ENCODE assay signal across 29 mouse cellular contexts in genomic region chr9:14942143-14942720, GRCm38 (mm10). TPM values are rescaled to one million over a fixed set of nuclear protein-coding genes. Genes with fewer than 3 reads are reported as not detected.
DNase-seq lines count a peak whose midpoint lies in the region; ATAC-seq lines count a peak whose summit lies in the region.
"Had no signal": no experiment of that assay in that cellular context is flagged by ENCODE, and none has a peak within 500 bp of the region (broad histone marks: within the 10 kb centered on the region; RNA-seq: fewer than 3 reads in every experiment).

No protein-coding gene starts in this region.

- 21% methylated on average over 3 of the region's 3 CpGs for WGBS in forebrain, embryonic 13.5 days
- WGBS in forebrain, embryonic 16.5 days, result 26% methylated on average over 3 of the region's 3 CpGs
- 35% methylated on average over 3 of the region's 3 CpGs for WGBS in midbrain, embryonic 13.5 days
- 50% methylated on average over 3 of the region's 3 CpGs for WGBS in midbrain, embryonic 11.5 days
- 25% methylated on average over 3 of the region's 3 CpGs for WGBS in midbrain, embryonic 15.5 days

- no peak for DNase-seq in midbrain, embryonic 11.5 days (ENCODE audit: low spot score, missing footprints)
- no peak for DNase-seq in adipocyte (ENCODE audit: low spot score)
- DNase-seq: adrenal gland, adult 2 months; adrenal gland, postnatal 14 days; B cell, adult 2 months; cerebellum, adult 18-20 months; cerebellum, adult 9-10 months; cerebellum, postnatal 14 days; gastrocnemius, postnatal 10 days; gastrocnemius, postnatal 36 days; heart, postnatal 10 days; heart, postnatal 36 days had no signal

- H3K4me3 ChIP-seq in forebrain, embryonic 13.5 days, result no peak overlapping the region
- no peak overlapping the region for H3K4me3 ChIP-seq in forebrain, embryonic 16.5 days (replicated peaks; ENCODE audit: low read length)
- H3K4me3 ChIP-seq in midbrain, embryonic 13.5 days (replicated peaks), result no peak overlapping the region
- H3K4me3 ChIP-seq in midbrain, embryonic 11.5 days (ENCODE audit: low read depth, low read length), result no peak overlapping the region
- H3K4me3 ChIP-seq in midbrain, embryonic 15.5 days, result no peak overlapping the region
- H3K4me3 ChIP-seq: embryonic facial prominence, embryonic 12.5 days; erythroblast, embryonic 14.5 days; forebrain, embryonic 12.5 days; heart, embryonic 15.5 days; hindbrain, embryonic 10.5 days; hindbrain, embryonic 13.5 days; intestine, embryonic 15.5 days had no signal

- no peaks in the 10 kb centered on the region for H3K9me3 ChIP-seq in forebrain, embryonic 13.5 days (replicated peaks)
- H3K9me3 ChIP-seq in forebrain, embryonic 16.5 days (ENCODE audit: control insufficient read depth, low read length), result no peaks in the 10 kb centered on the region
- no peaks in the 10 kb centered on the region for H3K9me3 ChIP-seq in midbrain, embryonic 13.5 days
- no peaks in the 10 kb centered on the region for H3K9me3 ChIP-seq in midbrain, embryonic 11.5 days (ENCODE audit: control insufficient read depth, low read length)
- H3K9me3 ChIP-seq in midbrain, embryonic 15.5 days, result no peaks in the 10 kb centered on the region
- H3K9me3 ChIP-seq: embryonic facial prominence, embryonic 12.5 days; forebrain, embryonic 12.5 days; G1E; heart, embryonic 15.5 days; hindbrain, embryonic 10.5 days; hindbrain, embryonic 13.5 days; intestine, embryonic 15.5 days had no signal

- H3K9ac ChIP-seq in forebrain, embryonic 13.5 days, result no peak overlapping the region
- no peak overlapping the region for H3K9ac ChIP-seq in forebrain, embryonic 16.5 days (replicated peaks; ENCODE audit: low read depth, low read length)
- no peak overlapping the region for H3K9ac ChIP-seq in midbrain, embryonic 13.5 days (replicated peaks)
- no peak overlapping the region for H3K9ac ChIP-seq in midbrain, embryonic 11.5 days (ENCODE audit: low read length)
- H3K9ac ChIP-seq in midbrain, embryonic 15.5 days, result no peak overlapping the region
- H3K9ac ChIP-seq: embryonic facial prominence, embryonic 12.5 days; forebrain, embryonic 12.5 days; heart, embryonic 15.5 days; hindbrain, embryonic 13.5 days; intestine, embryonic 15.5 days had no signal

- H3K27ac ChIP-seq in forebrain, embryonic 13.5 days, result no peak overlapping the region
- H3K27ac ChIP-seq in forebrain, embryonic 16.5 days (ENCODE audit: low read length), result no peak overlapping the region
- H3K27ac ChIP-seq in midbrain, embryonic 13.5 days, result no peak overlapping the region
- no peak overlapping the region for H3K27ac ChIP-seq in midbrain, embryonic 11.5 days (ENCODE audit: low read depth, low read length)
- no peak overlapping the region for H3K27ac ChIP-seq in midbrain, embryonic 15.5 days
- H3K27ac ChIP-seq: embryonic facial prominence, embryonic 12.5 days; forebrain, embryonic 12.5 days; heart, embryonic 15.5 days; hindbrain, embryonic 10.5 days; hindbrain, embryonic 13.5 days; intestine, embryonic 15.5 days had no signal

- no peaks in the 10 kb centered on the region for H3K27me3 ChIP-seq in forebrain, embryonic 13.5 days
- no peaks in the 10 kb centered on the region for H3K27me3 ChIP-seq in forebrain, embryonic 16.5 days (replicated peaks; ENCODE audit: control insufficient read depth, insufficient read depth, low read length)
- H3K27me3 ChIP-seq in midbrain, embryonic 13.5 days, result no peaks in the 10 kb centered on the region
- no peaks in the 10 kb centered on the region for H3K27me3 ChIP-seq in midbrain, embryonic 11.5 days (ENCODE audit: control insufficient read depth, insufficient read depth, low read length)
- H3K27me3 ChIP-seq in midbrain, embryonic 15.5 days (replicated peaks), result no peaks in the 10 kb centered on the region
- H3K27me3 ChIP-seq: CH12.LX; embryonic facial prominence, embryonic 12.5 days; forebrain, embryonic 12.5 days; heart, embryonic 15.5 days; hindbrain, embryonic 13.5 days; intestine, embryonic 15.5 days had no signal

- no peak overlapping the region for H3K4me2 ChIP-seq in forebrain, embryonic 13.5 days
- no peak overlapping the region for H3K4me2 ChIP-seq in forebrain, embryonic 16.5 days (ENCODE audit: low read length)
- no peak overlapping the region for H3K4me2 ChIP-seq in midbrain, embryonic 13.5 days (replicated peaks)
- no peak overlapping the region for H3K4me2 ChIP-seq in midbrain, embryonic 11.5 days
- H3K4me2 ChIP-seq in midbrain, embryonic 15.5 days, result no peak overlapping the region
- H3K4me2 ChIP-seq: embryonic facial prominence, embryonic 12.5 days; forebrain, embryonic 12.5 days; heart, embryonic 11.5 days; heart, embryonic 15.5 days; hindbrain, embryonic 13.5 days; intestine, embryonic 15.5 days had no signal

- no peaks in the 10 kb centered on the region for H3K4me1 ChIP-seq in forebrain, embryonic 13.5 days
- no peaks in the 10 kb centered on the region for H3K4me1 ChIP-seq in forebrain, embryonic 16.5 days (replicated peaks; ENCODE audit: control insufficient read depth, insufficient read depth, low read length)
- H3K4me1 ChIP-seq in midbrain, embryonic 13.5 days (replicated peaks), result no peaks in the 10 kb centered on the region
- H3K4me1 ChIP-seq in midbrain, embryonic 11.5 days (ENCODE audit: control insufficient read depth, insufficient read depth, low read length), result no peaks in the 10 kb centered on the region
- H3K4me1 ChIP-seq in midbrain, embryonic 15.5 days, result no peaks in the 10 kb centered on the region
- H3K4me1 ChIP-seq: embryonic facial prominence, embryonic 12.5 days; heart, embryonic 15.5 days; hindbrain, embryonic 10.5 days; hindbrain, embryonic 13.5 days; intestine, embryonic 15.5 days had no signal

- H3K36me3 ChIP-seq in forebrain, embryonic 13.5 days (ENCODE audit: poor library complexity, severe bottlenecking), result no peaks in the 10 kb centered on the region
- H3K36me3 ChIP-seq in forebrain, embryonic 16.5 days (ENCODE audit: control insufficient read depth, insufficient read depth), result no peaks in the 10 kb centered on the region
- no peaks in the 10 kb centered on the region for H3K36me3 ChIP-seq in midbrain, embryonic 13.5 days
- no peaks in the 10 kb centered on the region for H3K36me3 ChIP-seq in midbrain, embryonic 11.5 days (ENCODE audit: control insufficient read depth, insufficient read depth, low read length)
- H3K36me3 ChIP-seq in midbrain, embryonic 15.5 days (replicated peaks), result no peaks in the 10 kb centered on the region
- H3K36me3 ChIP-seq: embryonic facial prominence, embryonic 12.5 days; forebrain, embryonic 12.5 days; G1E; heart, embryonic 15.5 days; hindbrain, embryonic 10.5 days; hindbrain, embryonic 13.5 days; intestine, embryonic 15.5 days had no signal

- ATAC-seq in forebrain, embryonic 13.5 days, result peak; percentile 16; the same call in 1 of the 2 replicates
- ATAC-seq in forebrain, embryonic 16.5 days, result no peak
- peak; percentile 79 for ATAC-seq in midbrain, embryonic 13.5 days
- ATAC-seq in midbrain, embryonic 11.5 days (ENCODE audit: low FRiP score), result no peak
- ATAC-seq in midbrain, embryonic 15.5 days (replicated peaks), result peak; percentile 83
- ATAC-seq in cerebellum, adult (ENCODE audit: insufficient number of reproducible peaks, low FRiP score, low TSS enrichment), result no peak
- ATAC-seq: hindbrain, embryonic 16.5 days; intestine, embryonic 15.5 days; Patski had no signal

RNA-seq across cellular contexts. Expression of gene Izumo1r, which starts 38.5 kb away (rescaled TPM):
- polyA plus RNA-seq in forebrain, embryonic 13.5 days (2015; fragmentation: Nextera tagmentation; extraction: Ambion mirVana), result not detected in 2 replicates
- not detected in 2 replicates for polyA plus RNA-seq in forebrain, embryonic 16.5 days (2015; fragmentation: Nextera tagmentation; extraction: Ambion mirVana)
- not detected in 2 replicates for polyA plus RNA-seq in midbrain, embryonic 13.5 days (2015; fragmentation: Nextera tagmentation; extraction: Ambion mirVana)
- polyA plus RNA-seq in midbrain, embryonic 11.5 days (2014; fragmentation: Nextera tagmentation; extraction: Ambion mirVana), result not detected in 2 replicates
- not detected in 2 replicates for polyA plus RNA-seq in midbrain, embryonic 15.5 days (2015; fragmentation: Nextera tagmentation; extraction: Ambion mirVana)
- polyA plus RNA-seq: erythroblast, embryonic 14.5 days; forebrain, embryonic 12.5 days; G1E; heart, embryonic 11.5 days; hindbrain, embryonic 10.5 days; hindbrain, embryonic 13.5 days; hindbrain, embryonic 16.5 days; intestine, embryonic 15.5 days; Patski had no signal

Comparison
In these comparisons a context has a peak if more than half of its experiments do, and no peak if none do; other contexts are left out.
1. ATAC-seq: peak in forebrain, embryonic 13.5 days (single experiment), midbrain, embryonic 13.5 days (single experiment) and midbrain, embryonic 15.5 days (single experiment); none in forebrain, embryonic 16.5 days (single experiment), midbrain, embryonic 11.5 days (single experiment) and cerebellum, adult (single experiment).